ENCODE assay signal across 11 mouse cellular contexts in the genomic region with DNA sequence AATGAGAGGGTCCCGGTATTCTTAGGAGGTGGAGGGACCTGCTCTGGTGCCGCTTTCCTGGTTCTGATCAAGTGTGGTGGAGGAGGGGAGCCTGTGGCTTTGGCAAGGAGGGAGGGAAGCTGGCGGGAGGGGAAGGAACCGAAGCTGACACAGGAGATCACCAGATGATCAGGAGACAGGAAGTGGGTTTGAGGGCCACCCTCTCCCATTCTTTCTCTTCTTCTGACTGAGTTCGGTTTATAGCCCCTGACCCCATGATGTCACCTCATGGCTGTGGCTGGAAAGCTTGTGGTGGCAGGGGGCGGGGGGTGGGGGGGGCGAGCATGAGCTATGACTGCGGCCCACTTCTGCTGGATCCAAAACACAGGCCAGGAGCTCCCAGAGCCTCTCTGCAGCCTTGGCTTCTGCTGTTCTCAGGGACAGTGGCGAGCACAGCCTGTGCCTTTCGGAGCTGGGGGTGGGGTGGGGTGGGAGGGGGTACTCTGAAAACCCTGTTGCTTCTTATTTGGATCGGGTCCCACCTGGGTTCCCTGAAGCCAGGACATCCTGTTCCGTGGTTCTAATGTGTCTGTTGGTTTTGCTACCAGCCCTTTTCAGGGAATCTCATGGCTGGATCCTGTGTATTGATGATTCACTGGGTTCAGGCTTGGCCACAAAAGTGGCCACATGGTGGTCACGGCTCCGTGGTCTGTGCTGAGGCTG.
DNase-seq lines count a peak whose midpoint lies in the region; ATAC-seq lines count a peak whose summit lies in the region.
"Had no signal": no experiment of that assay in that cellular context is flagged by ENCODE, and none has a peak within 500 bp of the region (broad histone marks: within the 10 kb centered on the region; RNA-seq: fewer than 3 reads in every experiment).

No protein-coding gene starts in this region.

- H3K27ac ChIP-seq in hindbrain, embryonic 10.5 days, result peak overlapping the region; percentile 9; the same call in 1 of the 2 replicates
- H3K27ac ChIP-seq in hindbrain, embryonic 16.5 days (ENCODE audit: low read depth, low read length), result no peak overlapping the region
- no peak overlapping the region for H3K27ac ChIP-seq in neural tube, embryonic 15.5 days (replicated peaks)
- H3K27ac ChIP-seq: heart, embryonic 13.5 days had no signal

- H3K4me3 ChIP-seq in hindbrain, embryonic 10.5 days, result no peak overlapping the region
- no peak overlapping the region for H3K4me3 ChIP-seq in hindbrain, embryonic 16.5 days (ENCODE audit: low read length)
- H3K4me3 ChIP-seq in neural tube, embryonic 15.5 days (replicated peaks), result no peak overlapping the region
- H3K4me3 ChIP-seq: heart, embryonic 13.5 days had no signal

- H3K9ac ChIP-seq in hindbrain, embryonic 16.5 days (ENCODE audit: low read depth, low read length), result no peak overlapping the region
- H3K9ac ChIP-seq in neural tube, embryonic 15.5 days (replicated peaks), result no peak overlapping the region
- H3K9ac ChIP-seq: heart, embryonic 13.5 days had no signal

- peaks cover 9% of the 10 kb centered on the region; the same call in 1 of the 2 replicates for H3K27me3 ChIP-seq in hindbrain, embryonic 10.5 days (ENCODE audit: insufficient read depth, poor library complexity, severe bottlenecking)
- no peaks in the 10 kb centered on the region for H3K27me3 ChIP-seq in hindbrain, embryonic 16.5 days (replicated peaks; ENCODE audit: control insufficient read depth, insufficient read depth, low read length)
- no peaks in the 10 kb centered on the region for H3K27me3 ChIP-seq in neural tube, embryonic 15.5 days (replicated peaks)

- WGBS in hindbrain, embryonic 10.5 days, result 79% methylated on average over 14 of the region's 14 CpGs
- 79% methylated on average over 14 of the region's 14 CpGs for WGBS in hindbrain, embryonic 16.5 days
- 75% methylated on average over 14 of the region's 14 CpGs for WGBS in neural tube, embryonic 15.5 days

- no peak for DNase-seq in hindbrain, embryonic 10.5 days (ENCODE audit: low spot score)
- peak; percentile 54 for DNase-seq in CD4-positive helper T cell, adult 2 months (ENCODE audit: low read depth, low spot score)
- peak; percentile 33 for DNase-seq in c-Kit-positive CD71-negative TER-119-negative erythroid progenitor cells, embryonic 14.5 days (ENCODE audit: low read depth)
- peak; percentile 22 for DNase-seq in lung, postnatal 25 days (ENCODE audit: low spot score)
- no peak for DNase-seq in right cerebral cortex, postnatal 14 days
- no peak for DNase-seq in liver
- DNase-seq: cerebellum, adult 18-20 months; midbrain, embryonic 14.5 days had no signal

- H3K4me1 ChIP-seq in hindbrain, embryonic 10.5 days (replicated peaks), result peaks cover 27% of the 10 kb centered on the region
- H3K4me1 ChIP-seq in hindbrain, embryonic 16.5 days (ENCODE audit: control insufficient read depth, insufficient read depth, low read depth, low read length), result no peaks in the 10 kb centered on the region
- H3K4me1 ChIP-seq in neural tube, embryonic 15.5 days, result 0 out of 2 replicates have a peak, but pooled peaks cover 4% of the 10 kb centered on the region

- no peaks in the 10 kb centered on the region for H3K9me3 ChIP-seq in hindbrain, embryonic 10.5 days
- no peaks in the 10 kb centered on the region for H3K9me3 ChIP-seq in hindbrain, embryonic 16.5 days (ENCODE audit: control insufficient read depth, low read length)
- no peaks in the 10 kb centered on the region for H3K9me3 ChIP-seq in neural tube, embryonic 15.5 days (replicated peaks)
- H3K9me3 ChIP-seq: heart, embryonic 13.5 days had no signal

- no peak for ATAC-seq in hindbrain, embryonic 16.5 days
- ATAC-seq in neural tube, embryonic 15.5 days (ENCODE audit: low FRiP score), result no peak

- H3K4me2 ChIP-seq in hindbrain, embryonic 16.5 days (ENCODE audit: low read length), result no peak overlapping the region
- no peak overlapping the region for H3K4me2 ChIP-seq in neural tube, embryonic 15.5 days
- H3K4me2 ChIP-seq: heart, embryonic 13.5 days had no signal

- H3K36me3 ChIP-seq in hindbrain, embryonic 10.5 days, result no peaks in the 10 kb centered on the region
- no peaks in the 10 kb centered on the region for H3K36me3 ChIP-seq in hindbrain, embryonic 16.5 days (ENCODE audit: control insufficient read depth, insufficient read depth, low read length)
- H3K36me3 ChIP-seq in neural tube, embryonic 15.5 days, result no peaks in the 10 kb centered on the region
- H3K36me3 ChIP-seq: heart, embryonic 13.5 days had no signal

Comparison
In these comparisons a context has a peak if more than half of its experiments do, and no peak if none do; other contexts are left out.
1. DNase-seq: peak in CD4-positive helper T cell, adult 2 months (single experiment), c-Kit-positive CD71-negative TER-119-negative erythroid progenitor cells, embryonic 14.5 days (single experiment) and lung, postnatal 25 days (single experiment); none in hindbrain, embryonic 10.5 days (single experiment), right cerebral cortex, postnatal 14 days (single experiment) and liver (single experiment).